Mouse (Mus musculus) ES-E14 (cell line): Measurements from ENCODE around the gene Arpc4.

Experiments used
- CHD2 ChIP-seq: IDR thresholded peaks from 2 replicates; pipeline ENCODE4 v1.6.1; 2014; ENCODE audit warnings: mild to moderate bottlenecking, low read depth, low read length, inconsistent platforms
- HCFC1 ChIP-seq: IDR thresholded peaks from 2 replicates; pipeline ENCODE4 v1.6.1; 2012; ENCODE audit warnings: low read length, inconsistent platforms, borderline replicate concordance; ENCODE audit not compliant: insufficient read depth
- MAFK ChIP-seq: IDR thresholded peaks from 2 replicates; pipeline ENCODE4 v1.6.1; 2014; ENCODE audit warnings: mild to moderate bottlenecking, low read depth, low read length, inconsistent platforms; ENCODE audit not compliant: insufficient read depth
- ZC3H11A ChIP-seq: IDR thresholded peaks from 2 replicates; pipeline ENCODE4 v1.6.1; 2012; ENCODE audit warnings: low read depth, mild to moderate bottlenecking, inconsistent platforms, low read length, borderline replicate concordance
- ZNF384 ChIP-seq: IDR thresholded peaks from 2 replicates; pipeline ENCODE4 v1.6.1; 2012; ENCODE audit warnings: low read depth, low read length, inconsistent platforms

DNA sequence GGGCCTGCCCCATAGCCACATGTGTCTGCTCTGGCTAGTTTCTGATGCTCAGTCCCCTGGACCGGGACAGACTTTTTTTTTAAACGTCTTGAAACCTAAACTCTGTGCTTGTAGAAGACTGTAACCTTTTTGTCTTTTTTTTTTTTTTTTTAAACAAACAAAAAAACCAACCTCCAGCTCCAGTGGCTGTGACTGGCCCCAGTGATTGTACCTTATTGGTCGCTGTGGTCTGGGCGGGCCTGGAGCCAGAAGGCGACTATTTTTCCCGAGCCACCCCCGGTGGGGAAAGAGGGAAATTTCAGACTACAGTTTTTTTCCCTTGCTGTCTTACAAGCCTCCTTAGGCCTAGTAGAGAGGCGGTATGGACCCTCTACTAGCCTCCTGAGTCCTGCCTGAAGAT lies 11.0 kb downstream of the Arpc4 start, which contains the start of gene Ttll3:
- TF ChIP-seq HCFC1 (no peak), ZNF384 (peak; percentile 75), MAFK (no peak), ZC3H11A (no peak), CHD2 (no peak)
